ENCODE assay signal across 8 mouse cellular contexts in genomic region chr13:62854666-62855065, GRCm38 (mm10). TPM values are rescaled to one million over a fixed set of nuclear protein-coding genes. Genes with fewer than 3 reads are reported as not detected.
A peak's percentile ranks its signal among the peaks of the same experiment; 100 is the strongest.
DNase-seq lines count a peak whose midpoint lies in the region; ATAC-seq and TF ChIP-seq lines count a peak whose summit lies in the region.

No protein-coding gene starts in this region.

- no peak overlapping the region for H3K27ac ChIP-seq in heart, embryonic 13.5 days (replicated peaks)
- no peak overlapping the region for H3K27ac ChIP-seq in liver, postnatal 0 days (ENCODE audit: low read depth)
- no peak overlapping the region for H3K27ac ChIP-seq in neural tube, embryonic 15.5 days (replicated peaks)

- no peaks in the 10 kb centered on the region for H3K27me3 ChIP-seq in heart, embryonic 13.5 days (replicated peaks)
- no peaks in the 10 kb centered on the region for H3K27me3 ChIP-seq in liver, postnatal 0 days (ENCODE audit: insufficient read depth, low read length)
- no peaks in the 10 kb centered on the region for H3K27me3 ChIP-seq in neural tube, embryonic 15.5 days (replicated peaks)

- no peak overlapping the region for H3K4me3 ChIP-seq in heart, embryonic 13.5 days
- no peak overlapping the region for H3K4me3 ChIP-seq in liver, postnatal 0 days (ENCODE audit: low read depth, low read length)
- peak overlapping the region; percentile 13; the same call in 1 of the 2 replicates for H3K4me3 ChIP-seq in neural tube, embryonic 15.5 days (replicated peaks)

- peak overlapping the region; percentile 45 for H3K4me2 ChIP-seq in heart, embryonic 13.5 days
- H3K4me2 ChIP-seq in liver, postnatal 0 days (ENCODE audit: low read depth, low read length): no peak overlapping the region; the same call in 1 of the 2 replicates
- H3K4me2 ChIP-seq in neural tube, embryonic 15.5 days: peak overlapping the region; percentile 43

- TF ChIP-seq CTCF in liver, postnatal 0 days (IDR thresholded peaks at IDR 0.05; ENCODE audit: low read depth): peak; percentile 93

- H3K36me3 ChIP-seq in heart, embryonic 13.5 days: no peaks in the 10 kb centered on the region
- no peaks in the 10 kb centered on the region for H3K36me3 ChIP-seq in liver, postnatal 0 days (replicated peaks; ENCODE audit: insufficient read depth, low read length)
- no peaks in the 10 kb centered on the region for H3K36me3 ChIP-seq in neural tube, embryonic 15.5 days

- no peak overlapping the region for H3K9ac ChIP-seq in heart, embryonic 13.5 days
- H3K9ac ChIP-seq in liver, postnatal 0 days (replicated peaks): no peak overlapping the region
- H3K9ac ChIP-seq in neural tube, embryonic 15.5 days (replicated peaks): no peak overlapping the region

- no peak for ATAC-seq in heart, embryonic 13.5 days (ENCODE audit: extremely low read depth, insufficient number of reproducible peaks, low FRiP score, low TSS enrichment)
- no peak for ATAC-seq in liver, postnatal 0 days
- no peak for ATAC-seq in neural tube, embryonic 15.5 days (ENCODE audit: low FRiP score)

- no peaks in the 10 kb centered on the region for H3K9me3 ChIP-seq in heart, embryonic 13.5 days
- H3K9me3 ChIP-seq in liver, postnatal 0 days (ENCODE audit: low read length): no peaks in the 10 kb centered on the region
- no peaks in the 10 kb centered on the region for H3K9me3 ChIP-seq in neural tube, embryonic 15.5 days (replicated peaks)

- DNase-seq in 3134 (ENCODE audit: extremely low read depth, insufficient read length, low spot score) (peak; percentile 19), adipocyte (ENCODE audit: low spot score) (peak; percentile 64)
- DNase-seq in embryo, embryonic 10.5 days (ENCODE audit: low spot score): peak; percentile 80
- peak; percentile 73 for DNase-seq in kidney, postnatal 14 days
- DNase-seq in liver, postnatal 0 days: peak; percentile 76
- DNase-seq in thymus, adult 18-20 months: peak; percentile 18 to 19

- WGBS in heart, embryonic 13.5 days: 16% methylated on average over 15 of the region's 15 CpGs
- 13% methylated on average over 15 of the region's 15 CpGs for WGBS in liver, postnatal 0 days (ENCODE audit: insufficient replicate concordance)
- 9% methylated on average over 15 of the region's 15 CpGs for WGBS in neural tube, embryonic 15.5 days

- H3K4me1 ChIP-seq in heart, embryonic 13.5 days: peaks cover 5% of the 10 kb centered on the region
- no peaks in the 10 kb centered on the region for H3K4me1 ChIP-seq in liver, postnatal 0 days (ENCODE audit: insufficient read depth)
- H3K4me1 ChIP-seq in neural tube, embryonic 15.5 days: peaks cover 11% of the 10 kb centered on the region

- no peak for TF ChIP-seq EP300 in liver, postnatal 0 days (IDR thresholded peaks at IDR 0.05; ENCODE audit: low read depth)

RNA-seq across cellular contexts. Expression of gene Fbp2, which starts 3.6 kb away (rescaled TPM):
- not detected in 2 replicates for polyA plus RNA-seq in heart, embryonic 13.5 days (2015; fragmentation: Nextera tagmentation; extraction: Ambion mirVana)
- polyA plus RNA-seq in liver, postnatal 0 days (2015; fragmentation: Nextera tagmentation; extraction: Ambion mirVana): 0.89 and 1.3 TPM in 2 replicates
- polyA plus RNA-seq in neural tube, embryonic 15.5 days (2015; fragmentation: Nextera tagmentation; extraction: Ambion mirVana): 1.6 and 13.8 TPM in 2 replicates

RNA-seq across cellular contexts. Expression of gene Fbp1, which starts 33.4 kb away (rescaled TPM):
- polyA plus RNA-seq in heart, embryonic 13.5 days (2015; fragmentation: Nextera tagmentation; extraction: Ambion mirVana): 0.36 and 0.44 TPM in 2 replicates
- 2,442 and 2,581 TPM in 2 replicates for polyA plus RNA-seq in liver, postnatal 0 days (2015; fragmentation: Nextera tagmentation; extraction: Ambion mirVana)
- 0.29 and 14.1 TPM in 2 replicates for polyA plus RNA-seq in neural tube, embryonic 15.5 days (2015; fragmentation: Nextera tagmentation; extraction: Ambion mirVana)

Comparison
In these comparisons a context has a peak if more than half of its experiments do, and no peak if none do; other contexts are left out.
1. DNase-seq: peak in every context shown above with its lines; median percentile 80 in embryo, embryonic 10.5 days; 76 in liver, postnatal 0 days; 73 in kidney, postnatal 14 days; 64 in adipocyte; 19 in 3134; 18 in thymus, adult 18-20 months.
2. RNA of gene Fbp1, which starts 33.4 kb away (polyA plus RNA-seq): 2,442 to 2,581 TPM in liver, postnatal 0 days; 0.36 to 0.44 TPM in heart, embryonic 13.5 days and 0.29 to 14.1 TPM in neural tube, embryonic 15.5 days; every median in the first group is over 100 times any median in the second.